Mouse (Mus musculus): ENCODE results near the gene Gbp6. TPM values are rescaled to one million over a fixed set of nuclear protein-coding genes. Genes with fewer than 3 reads are reported as not detected.
"Not testable (repeated sequence)": the region's sequence is repeated elsewhere in the genome, so short reads cannot be mapped to it uniquely, and the experiment has no call there.

The Gbp6 gene
- total RNA-seq (2021) = 1 to 10 TPM; 1.4 to 1.9 TPM

DNA sequence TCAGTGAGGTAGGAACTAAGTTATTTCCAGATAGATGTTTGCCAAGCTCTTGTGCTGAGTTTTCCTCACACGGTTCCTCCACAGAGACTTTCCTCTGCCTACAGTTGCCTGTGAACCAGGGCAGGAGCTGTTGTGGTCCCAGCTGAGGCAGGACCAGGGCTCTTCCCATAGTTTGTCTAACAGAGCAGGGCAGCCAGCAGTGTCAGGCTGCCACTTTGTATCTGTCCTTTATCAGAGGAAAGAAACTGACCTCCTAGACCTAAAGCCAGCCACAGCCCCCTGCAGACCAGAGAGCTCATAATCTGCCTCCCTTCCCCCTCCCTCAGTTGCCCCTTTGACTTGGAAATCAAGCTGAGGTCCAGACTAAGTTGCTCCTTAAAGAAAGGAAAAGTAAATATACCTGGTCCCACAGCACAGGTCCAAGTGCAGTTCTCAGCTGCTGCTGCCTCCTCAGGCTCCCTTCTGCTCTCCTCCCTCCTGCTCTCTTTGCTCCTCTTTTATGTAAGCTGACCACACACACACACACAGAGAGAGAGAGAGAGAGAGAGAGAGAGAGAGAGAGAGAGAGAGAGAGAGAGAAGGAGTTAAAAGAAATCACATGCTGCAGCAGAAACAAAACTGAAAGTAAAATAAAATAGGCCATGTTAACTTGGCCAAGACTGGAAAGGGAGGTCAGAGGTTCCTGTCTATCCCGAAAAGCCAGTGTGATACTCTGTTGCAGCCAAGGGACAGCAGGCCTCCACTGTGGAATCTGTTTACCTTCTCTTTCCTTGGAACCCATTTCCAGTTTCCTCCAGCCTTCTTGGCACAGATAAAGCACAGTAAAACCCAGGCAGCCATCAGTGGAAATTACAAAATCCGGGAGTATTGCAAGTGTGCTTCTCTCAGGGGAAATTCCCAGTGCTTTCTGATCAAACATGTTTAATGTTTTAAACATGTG, at the start of gene Gbp6, which contains the start of gene Gm43302:
Gbp6 (minus strand) TSS at position 473 of the 940 bp plus-strand sequence.
Gm43302 (minus strand) TSS at position 470 of the 940 bp plus-strand sequence.
- peak; percentile 13 for DNase-seq

GRCm38 (mm10) chr5:105341281-105341680, 47.8 kb upstream of the Gbp6 start:
- DNase-seq = no peak

GRCm38 (mm10) chr5:105322543-105322942, 29.0 kb upstream of the Gbp6 start:
- peak; percentile 16 for DNase-seq

DNA sequence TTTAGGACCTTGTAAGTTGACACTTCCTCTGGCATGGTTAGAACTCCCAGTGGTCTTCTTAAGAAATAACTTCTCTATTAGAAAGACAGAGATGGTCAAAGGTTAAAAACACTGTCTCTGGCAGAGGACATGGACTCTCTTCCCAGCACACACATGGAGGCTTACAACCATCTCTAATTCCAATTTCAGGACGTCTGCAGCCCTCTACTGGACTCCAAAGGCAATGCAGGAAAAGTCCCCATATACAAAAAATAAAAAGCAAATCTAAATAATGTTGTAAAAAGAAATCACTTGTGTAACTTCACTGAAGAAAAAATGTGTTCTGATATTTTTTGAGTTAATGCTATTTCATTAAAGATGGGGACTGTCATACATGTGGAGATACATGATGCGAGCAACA, 17.4 kb upstream of the Gbp6 start:
- DNase-seq = no peak

GRCm38 (mm10) chr5:105309148-105309547, 15.7 kb upstream of the Gbp6 start:
- not testable (repeated sequence) for DNase-seq

DNA sequence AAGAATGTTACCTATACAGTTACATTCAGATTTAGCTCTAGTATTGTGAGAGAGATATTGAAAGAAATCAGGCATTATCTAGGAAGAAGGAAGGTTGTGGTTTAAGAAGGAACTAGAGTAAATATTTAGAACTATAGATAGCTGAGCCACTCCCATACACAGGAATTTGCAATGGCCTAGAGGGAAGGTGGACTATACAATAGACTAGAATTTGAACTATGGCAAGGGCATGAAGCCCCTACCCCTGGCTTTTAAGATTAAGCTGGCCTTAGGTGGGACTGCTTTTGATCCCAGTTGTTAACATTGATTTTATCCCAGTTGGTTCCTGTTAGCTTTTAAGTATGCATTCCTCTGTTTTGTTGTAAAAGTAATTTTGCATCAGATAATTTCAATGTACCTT, 13.4 kb upstream of the Gbp6 start:
- DNase-seq = not testable (repeated sequence)

- DNase-seq = no peak
Observed at GRCm38 (mm10) chr5:105306159-105306581, 12.7 kb upstream of the Gbp6 start.

- not testable (repeated sequence) for DNase-seq
Observed at GRCm38 (mm10) chr5:105305671-105306070, 12.2 kb upstream of the Gbp6 start.

- DNase-seq = no peak
Observed at GRCm38 (mm10) chr5:105301963-105302362, 8.5 kb upstream of the Gbp6 start.

DNA sequence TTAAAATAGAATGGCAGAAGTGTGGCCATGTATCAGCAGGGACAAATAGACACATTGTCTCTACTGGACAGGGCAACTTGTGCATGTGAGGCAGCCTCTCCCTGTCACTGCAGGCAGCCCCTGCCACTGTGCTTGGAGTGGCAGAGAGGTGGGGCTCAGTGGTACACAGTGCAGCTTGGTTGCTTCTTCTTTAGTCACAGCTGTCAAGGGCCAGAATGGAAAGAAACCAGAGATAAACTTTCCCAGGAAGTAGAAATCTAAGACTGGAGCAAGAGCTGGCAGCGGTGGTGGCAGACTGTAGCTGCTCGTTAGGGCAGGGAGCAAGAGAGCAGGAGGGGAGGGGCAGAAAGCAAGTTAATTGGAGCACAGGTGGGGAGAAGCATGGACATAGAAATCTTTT, 8.0 kb upstream of the Gbp6 start:
- peak; percentile 13 for DNase-seq

DNA sequence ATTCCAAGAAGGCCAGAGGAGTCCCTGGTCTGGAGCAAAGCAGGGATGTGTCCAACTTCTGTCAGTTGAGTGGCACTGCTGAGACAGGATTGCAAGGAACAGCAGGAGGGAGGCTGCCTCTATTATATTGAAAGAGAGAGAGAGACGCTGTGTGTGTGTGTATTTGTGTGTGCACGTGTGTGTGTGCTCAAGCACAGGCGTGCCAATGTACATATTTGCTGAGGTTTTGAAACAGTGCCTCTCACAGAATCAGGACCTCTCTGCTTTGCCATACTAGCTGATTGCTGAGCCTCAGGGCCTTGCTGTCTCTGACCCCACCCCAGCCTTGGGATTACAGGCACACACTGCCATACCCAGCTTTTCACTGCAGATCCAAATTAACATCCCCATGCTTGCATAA, 2.2 kb upstream of the Gbp6 start:
- no peak for DNase-seq

DNA sequence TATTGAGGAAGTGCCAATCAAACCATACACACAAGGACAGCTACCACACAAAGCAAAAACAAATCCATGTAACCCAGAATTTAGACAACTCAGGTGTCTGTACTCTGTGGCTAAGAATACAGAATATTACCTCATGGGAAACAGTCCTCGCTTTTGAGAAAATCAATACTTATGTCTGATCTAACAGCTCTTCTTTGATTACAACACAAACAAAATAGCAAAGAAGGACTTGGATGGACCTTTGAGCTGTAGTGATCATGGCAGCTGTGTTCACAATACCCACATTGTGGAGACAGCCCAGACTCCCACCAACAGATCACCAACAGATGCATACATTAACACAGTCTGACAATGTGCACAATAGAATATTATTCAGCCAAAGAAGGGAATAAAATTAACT, 1.0 kb downstream of the Gbp6 start:
- no peak for DNase-seq

DNA sequence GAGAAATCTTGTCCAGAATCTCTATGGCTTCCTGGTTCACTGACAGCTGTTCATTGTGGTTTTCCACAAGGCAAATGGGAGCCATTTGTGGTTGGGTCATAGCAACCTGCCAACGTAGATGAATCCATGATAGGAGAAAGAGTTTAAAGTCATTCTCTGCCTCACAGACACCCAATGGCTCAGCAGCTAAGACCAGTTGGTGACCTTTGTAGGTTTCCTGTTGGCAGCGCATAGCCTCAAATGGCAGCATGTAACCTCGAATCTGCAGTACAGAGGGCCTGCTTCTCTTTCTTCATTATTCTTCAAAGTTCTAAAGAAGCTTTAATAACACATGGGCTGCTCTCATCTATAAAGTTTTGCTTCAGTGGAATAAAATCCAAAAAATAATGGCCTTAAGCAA, 2.6 kb downstream of the Gbp6 start:
- DNase-seq = not testable (repeated sequence)

- not testable (repeated sequence) for DNase-seq
Observed at GRCm38 (mm10) chr5:105260673-105261072, 32.8 kb downstream of the Gbp6 start.

DNA sequence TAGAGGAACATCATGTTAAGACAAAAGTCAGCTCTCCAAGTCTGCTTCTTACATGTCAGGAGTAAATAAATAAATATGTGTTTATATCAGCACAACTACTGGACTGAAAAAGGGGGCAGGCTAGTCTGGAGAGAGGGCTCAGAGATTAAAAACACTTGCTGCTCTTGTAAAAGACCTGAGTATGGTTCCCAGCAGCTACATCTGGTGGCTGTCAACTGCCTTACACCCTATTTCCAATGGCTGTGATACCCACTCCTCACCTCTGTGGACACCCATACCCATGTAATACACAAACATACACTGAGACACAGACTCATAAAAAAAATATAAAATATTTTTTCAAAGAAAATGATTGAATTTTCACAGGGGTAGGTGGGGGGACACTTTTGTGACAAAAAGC, 41.0 kb downstream of the Gbp6 start:
- no peak for DNase-seq

- not testable (repeated sequence) for DNase-seq
Observed at GRCm38 (mm10) chr5:105244741-105245140, 48.8 kb downstream of the Gbp6 start.

DNA sequence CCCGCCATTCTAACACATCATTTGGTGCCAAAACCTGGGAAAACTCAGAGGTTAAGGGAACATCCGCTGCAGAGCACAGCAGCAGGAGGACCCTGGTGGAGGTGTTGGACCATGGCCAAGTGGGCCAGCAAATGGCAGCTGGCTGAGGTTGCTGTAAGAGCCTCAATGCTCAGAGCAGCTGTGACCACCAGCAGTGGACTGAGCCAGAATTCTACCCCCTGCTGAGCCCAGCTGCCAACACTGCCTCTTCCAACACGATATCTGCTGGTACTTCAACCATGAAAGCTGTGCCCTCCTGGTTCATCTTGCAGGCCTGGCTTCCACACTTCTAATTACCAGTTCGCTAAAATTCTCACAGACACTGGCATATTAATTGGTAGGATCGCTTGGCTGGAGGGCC, 52.5 kb downstream of the Gbp6 start:
- DNase-seq = not testable (repeated sequence)

DNA sequence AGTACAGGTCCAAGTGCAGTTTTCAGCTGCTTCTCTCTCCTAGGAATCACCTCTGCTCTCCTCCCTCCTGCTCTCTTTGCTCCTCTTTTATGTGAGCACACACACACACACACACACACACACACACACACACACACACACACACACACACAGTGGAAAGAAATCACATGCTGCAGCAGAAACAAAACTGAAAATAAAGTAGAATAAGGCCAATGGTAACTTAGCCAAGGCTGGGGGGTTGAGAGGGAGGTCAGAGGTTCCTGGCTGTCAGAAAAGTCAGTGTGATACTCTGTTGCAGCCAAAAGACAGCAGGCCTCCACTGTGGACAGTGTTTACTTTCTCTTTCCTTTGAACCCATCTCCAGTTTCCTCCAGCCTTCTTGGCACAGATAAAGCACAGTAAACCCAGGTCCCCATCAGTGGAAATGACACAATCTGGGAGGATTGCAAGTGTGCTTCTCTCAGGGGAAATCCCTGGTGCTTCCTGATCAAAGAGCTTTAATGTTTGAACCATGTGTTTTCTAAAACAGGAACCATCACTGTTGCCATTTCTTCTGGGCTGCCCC, 53.9 kb downstream of the Gbp6 start, which contains the start of gene Gbp10:
Gbp10 (minus strand) TSS at position 51 of the 565 bp plus-strand sequence.
- peak; percentile 4 for DNase-seq

DNA sequence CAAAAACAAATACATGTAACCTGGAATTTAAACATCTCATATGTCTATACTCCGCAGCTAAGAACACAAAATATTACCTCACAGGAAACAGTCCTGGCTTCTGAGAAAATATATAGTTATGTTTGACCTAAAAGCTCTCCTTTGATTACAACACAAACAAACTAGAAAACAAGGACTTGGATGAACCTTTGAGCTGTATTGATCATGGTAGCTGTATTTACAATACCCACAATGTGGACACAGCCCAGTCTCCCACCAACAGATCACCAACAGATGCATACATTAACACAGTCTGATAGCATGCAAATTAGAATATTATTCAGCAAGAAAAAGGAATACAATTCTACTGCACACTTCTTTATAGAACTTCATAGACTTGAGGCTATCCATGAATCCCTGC, 55.1 kb downstream of the Gbp6 start:
- not testable (repeated sequence) for DNase-seq

GRCm38 (mm10) chr5:105236040-105236439, 57.5 kb downstream of the Gbp6 start:
- not testable (repeated sequence) for DNase-seq

Measured in heart, postnatal 4 days (tissue).